Mouse (Mus musculus): ENCODE results near the gene Mmp14. TPM values are rescaled to one million over a fixed set of nuclear protein-coding genes. Genes with fewer than 3 reads are reported as not detected.

Gene Mmp14
- total RNA-seq, 2 experiments from 2014 or later, result 39.1 to 41.0 TPM

DNA sequence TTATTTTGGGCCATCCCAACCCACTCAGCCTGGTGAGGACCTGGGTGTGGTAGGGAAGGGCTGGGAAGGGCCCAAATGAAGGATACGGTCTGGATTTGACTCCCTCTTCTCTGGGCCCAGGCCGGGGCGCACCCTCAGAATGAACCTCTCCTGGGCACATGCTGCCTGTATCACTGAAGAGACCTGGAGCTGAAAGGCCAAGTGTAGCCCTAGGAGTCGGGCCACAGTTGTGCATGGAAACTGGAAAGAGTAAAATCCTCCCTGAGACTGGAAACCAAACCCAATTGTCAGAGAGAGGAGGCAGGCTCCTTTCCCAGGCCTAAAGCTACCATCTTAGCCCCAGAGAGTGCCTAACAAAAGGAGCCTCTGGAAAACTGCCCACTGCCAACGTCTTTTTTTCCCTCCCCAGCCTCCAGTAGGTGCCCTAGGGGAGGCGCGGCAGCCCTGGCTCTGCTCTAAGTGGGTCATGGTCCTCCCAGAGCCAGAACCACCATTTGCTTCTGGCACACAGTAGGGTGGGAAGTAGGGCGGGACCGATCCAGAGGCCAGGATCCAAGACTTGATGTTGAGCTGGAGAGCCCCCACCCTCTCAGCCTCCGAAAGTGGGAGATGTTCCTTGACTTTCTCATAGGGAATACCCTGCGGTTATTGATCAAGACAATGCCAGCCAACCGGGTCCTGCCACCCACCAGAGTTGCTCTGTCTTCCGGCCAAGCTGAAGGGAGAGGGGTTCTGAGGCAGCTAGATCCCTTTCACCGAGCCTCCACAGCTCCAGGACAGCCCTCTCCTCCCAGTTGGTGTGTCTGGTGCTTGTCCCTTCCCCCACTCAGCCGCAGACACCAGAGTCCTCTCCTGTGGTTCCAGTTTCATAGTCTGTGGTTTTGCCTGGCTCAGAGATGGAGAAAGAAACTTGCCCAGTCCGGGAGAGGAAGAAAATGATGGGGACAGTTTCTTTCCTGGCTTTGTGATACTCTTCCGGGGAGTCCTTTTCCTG lies 1.7 kb downstream of the Mmp14 start:
- DNase-seq (ENCODE audit: low spot score in 2 of 2), result peak in 1 of 2 experiments; percentile 63

DNA sequence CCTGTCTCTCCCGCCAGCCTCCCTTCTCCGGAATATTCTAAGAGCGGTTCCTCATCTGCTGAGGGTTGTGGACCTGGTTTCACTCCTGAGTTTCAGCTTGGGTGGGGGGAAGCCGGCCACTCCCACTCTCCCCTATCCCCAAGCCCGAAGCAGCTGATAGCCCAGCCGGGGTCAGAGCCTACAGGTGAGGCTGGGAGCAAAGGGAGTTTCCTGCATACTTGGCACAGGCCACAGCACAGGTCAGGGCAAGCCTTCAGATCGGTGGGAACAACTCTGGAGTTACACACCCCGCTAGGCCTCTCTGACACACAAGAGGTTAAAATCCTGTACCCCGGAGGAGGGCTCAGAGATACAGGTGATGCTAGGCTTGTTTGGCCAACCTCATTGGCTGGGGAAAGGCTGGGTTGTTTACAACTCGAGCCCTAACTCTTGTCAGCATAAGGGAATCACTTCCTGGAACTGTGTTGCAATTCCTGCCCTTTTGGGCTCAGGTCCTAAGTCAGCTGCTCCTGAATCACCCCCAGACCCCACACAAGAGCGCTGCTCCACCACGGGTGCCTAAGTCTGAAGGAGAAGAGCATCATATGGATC lies 2.6 kb downstream of the Mmp14 start:
- DNase-seq (ENCODE audit: low spot score in 2 of 2), result no peak

DNA sequence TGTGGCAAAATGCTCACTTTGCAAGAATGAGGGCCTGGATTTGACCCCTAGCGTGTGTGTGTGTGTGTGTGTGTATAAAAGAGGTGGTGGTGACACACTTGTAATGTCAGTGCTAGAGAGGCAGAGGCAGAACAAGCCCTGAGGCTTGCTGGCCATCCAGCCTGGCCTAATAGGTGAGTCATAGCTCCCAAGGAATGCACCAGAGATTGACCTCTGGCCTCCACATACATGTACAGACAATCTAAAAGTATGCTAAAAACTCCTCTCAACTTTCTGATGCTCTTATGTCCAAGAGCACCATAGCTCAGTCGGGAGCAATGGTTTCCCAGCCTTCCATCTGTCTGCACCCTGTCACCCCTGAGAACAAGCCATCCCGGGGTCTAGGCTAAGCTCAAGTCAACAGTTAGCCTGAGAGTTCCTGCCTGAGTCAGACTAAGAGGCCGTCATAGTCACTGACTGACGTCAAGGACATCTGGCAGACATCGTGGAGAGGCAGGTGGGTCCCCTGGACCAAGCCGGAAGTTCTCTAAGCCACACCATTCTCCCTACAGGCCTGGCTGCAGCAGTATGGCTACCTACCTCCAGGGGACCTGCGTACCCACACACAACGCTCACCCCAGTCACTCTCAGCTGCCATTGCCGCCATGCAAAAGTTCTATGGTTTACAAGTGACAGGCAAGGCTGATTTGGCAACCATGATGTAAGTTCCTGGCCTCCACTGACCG lies 3.9 kb downstream of the Mmp14 start:
- no peak for DNase-seq (ENCODE audit: low spot score in 2 of 2)

DNA sequence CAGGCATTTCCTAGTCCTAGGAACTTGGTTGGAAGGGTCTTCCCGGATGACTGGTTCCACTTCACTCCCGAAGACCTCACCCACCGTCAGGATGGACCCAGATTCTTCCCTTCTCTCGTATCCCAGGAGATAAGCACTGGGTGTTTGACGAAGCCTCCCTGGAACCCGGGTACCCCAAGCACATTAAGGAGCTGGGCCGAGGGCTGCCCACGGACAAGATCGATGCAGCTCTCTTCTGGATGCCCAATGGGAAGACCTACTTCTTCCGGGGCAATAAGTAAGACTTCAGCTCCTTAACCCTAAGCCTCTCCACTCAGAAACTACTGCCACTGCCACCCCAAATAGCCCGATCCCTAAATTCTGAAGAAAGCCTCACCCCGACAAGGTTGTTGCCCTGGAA lies 7.7 kb downstream of the Mmp14 start:
- DNase-seq (ENCODE audit: low spot score in 2 of 2), result no peak

DNA sequence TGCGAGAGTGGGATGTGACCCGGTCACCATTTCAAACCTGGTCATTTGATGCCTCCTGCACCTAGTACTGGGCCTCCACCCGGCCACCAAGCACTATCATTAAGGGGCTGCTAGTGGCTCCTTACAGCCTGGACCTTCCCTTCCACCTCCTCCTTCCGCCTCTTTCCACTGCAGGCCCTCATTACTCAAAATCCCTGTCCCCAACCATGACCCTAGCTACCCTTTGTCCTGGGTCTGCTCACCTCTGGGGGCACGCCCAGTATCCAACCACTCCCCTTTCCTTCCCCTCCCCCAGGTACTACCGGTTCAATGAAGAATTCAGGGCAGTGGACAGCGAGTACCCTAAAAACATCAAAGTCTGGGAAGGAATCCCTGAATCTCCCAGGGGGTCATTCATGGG lies 8.2 kb downstream of the Mmp14 start:
- DNase-seq (ENCODE audit: low spot score in 2 of 2), result no peak

DNA sequence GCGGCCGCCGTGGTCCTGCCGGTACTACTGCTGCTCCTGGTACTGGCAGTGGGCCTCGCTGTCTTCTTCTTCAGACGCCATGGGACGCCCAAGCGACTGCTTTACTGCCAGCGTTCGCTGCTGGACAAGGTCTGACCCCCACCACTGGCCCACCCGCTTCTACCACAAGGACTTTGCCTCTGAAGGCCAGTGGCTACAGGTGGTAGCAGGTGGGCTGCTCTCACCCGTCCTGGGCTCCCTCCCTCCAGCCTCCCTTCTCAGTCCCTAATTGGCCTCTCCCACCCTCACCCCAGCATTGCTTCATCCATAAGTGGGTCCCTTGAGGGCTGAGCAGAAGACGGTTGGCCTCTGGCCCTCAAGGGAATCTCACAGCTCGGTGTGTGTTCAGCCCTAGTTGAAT lies 9.1 kb downstream of the Mmp14 start:
- no peak for DNase-seq (ENCODE audit: low spot score in 2 of 2)

DNA sequence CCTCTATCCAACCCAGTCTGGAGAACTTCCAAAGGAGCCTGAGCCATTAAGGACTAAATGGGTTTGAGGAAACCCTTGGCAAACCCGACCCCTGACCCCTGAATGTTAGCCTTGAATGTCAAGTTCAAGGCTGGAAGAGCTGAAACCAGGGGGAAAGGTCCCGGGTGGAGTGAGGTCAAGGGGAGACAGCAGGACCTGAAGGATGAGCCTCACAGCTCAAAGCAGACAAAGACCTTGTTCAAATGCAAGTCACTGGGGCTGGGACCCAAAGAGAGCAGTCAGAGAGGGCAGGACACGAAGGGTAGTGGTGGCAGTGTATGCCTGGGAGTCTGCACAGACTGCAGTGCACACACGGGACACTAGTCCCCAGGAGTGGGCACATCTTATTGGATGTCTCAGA lies 10.0 kb downstream of the Mmp14 start:
- DNase-seq (ENCODE audit: low spot score in 2 of 2), result no peak

DNA sequence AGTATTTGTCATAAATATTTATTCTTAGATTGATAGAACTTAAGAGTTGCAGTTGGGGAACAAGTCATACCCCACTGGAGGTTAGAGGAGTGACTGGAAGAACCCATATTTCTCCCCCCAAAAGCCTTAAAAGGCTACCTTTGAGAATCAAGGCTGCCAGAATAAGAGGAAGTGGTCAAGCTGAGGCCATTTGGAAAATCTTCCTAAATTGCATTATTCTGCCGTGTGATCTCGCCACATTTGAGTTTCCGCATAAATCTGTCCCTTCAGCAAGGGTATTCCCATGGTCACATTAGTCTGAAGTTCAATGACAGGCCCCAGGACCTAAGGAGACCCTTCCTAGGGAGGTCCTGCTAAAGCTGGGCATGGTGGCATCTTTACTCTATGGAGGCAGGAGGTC lies 11.1 kb downstream of the Mmp14 start:
- no peak for DNase-seq (ENCODE audit: low spot score in 2 of 2)

DNA sequence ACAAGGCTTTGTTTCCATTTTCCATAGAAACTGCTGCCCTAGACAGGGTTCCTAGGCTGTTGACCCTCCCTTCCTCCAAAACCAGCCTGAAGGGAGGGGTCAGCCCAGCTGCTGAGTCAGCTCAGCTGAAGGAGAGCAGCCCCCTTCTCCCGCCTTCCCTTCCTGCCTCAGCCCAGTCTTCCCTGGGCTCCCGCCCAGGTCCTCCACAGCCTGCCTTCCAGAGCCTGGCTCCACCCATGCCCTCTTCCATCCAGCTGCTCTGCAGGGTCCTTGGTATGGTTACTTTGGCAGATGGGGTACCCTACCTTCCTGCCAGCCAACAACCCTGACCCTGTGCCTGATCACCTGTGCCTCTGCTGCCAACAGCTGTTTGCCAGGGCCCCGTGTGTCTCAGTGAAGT lies 11.8 kb downstream of the Mmp14 start:
- DNase-seq (ENCODE audit: low spot score in 2 of 2), result no peak

DNA sequence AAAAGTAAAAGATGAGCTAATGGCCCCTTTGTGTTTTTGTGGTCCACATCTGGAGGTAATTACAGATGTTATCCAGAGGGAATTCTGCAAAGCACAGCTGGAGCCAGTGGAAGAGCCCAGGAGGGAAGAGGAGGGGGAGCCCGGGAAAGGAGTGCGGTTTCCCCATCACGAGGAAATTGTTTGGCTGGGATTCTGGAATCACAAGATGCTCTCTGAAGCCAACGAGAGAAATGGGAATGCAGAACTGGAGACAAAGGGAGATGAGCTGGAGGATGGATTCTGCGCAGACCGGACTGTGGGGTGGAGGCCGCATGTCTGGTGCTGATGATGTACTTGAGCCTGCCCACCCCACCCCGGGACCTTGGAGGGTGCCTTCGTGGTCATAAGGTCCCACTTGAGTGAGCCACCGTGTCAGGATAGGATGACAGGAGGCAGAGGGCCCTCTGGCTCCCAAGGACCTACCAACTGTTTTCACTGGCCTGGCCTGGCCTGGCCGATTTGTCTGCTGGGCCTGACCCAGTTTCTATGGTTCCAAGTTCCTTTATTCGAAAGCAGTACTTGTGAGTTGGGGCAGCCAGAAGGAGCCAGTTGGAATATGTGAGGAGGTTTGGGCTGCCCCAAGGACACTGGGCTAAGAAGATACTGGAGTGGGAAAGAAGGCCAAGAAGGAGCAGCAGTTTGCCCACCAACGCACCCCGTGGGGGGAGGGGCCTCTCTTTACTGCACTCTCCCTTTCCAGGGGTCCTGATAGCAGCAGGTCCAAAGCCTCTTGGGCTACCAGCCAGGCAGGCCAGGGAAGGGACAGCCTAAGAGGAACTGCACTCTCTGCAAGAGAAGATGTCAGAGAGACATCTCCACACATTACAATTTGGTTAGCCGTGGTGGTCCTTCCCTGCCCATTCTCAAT lies 12.6 kb downstream of the Mmp14 start:
- peak in 1 of 2 experiments; percentile 33 for DNase-seq (ENCODE audit: low spot score in 2 of 2)

DNA sequence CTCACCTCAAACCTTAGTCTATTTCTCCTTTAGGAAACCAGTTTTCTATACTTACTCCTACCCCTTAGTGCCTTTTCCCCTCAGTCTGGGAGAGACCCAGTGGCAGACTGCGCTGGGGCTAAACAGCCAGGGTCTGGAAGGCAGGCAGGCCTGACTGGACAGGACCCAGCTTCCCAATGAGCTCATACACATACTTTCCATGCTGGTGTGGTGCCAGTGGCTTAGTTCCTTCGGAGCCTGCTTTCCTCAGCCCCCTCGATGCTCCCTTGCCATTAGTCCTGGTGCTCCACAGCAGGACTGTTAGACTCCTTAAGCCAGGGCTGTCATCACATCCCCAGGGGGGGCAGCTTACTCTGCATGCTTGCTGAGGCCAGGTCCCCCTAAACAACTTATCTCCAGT lies 14.1 kb downstream of the Mmp14 start:
- DNase-seq (ENCODE audit: low spot score in 2 of 2), result no peak

DNA sequence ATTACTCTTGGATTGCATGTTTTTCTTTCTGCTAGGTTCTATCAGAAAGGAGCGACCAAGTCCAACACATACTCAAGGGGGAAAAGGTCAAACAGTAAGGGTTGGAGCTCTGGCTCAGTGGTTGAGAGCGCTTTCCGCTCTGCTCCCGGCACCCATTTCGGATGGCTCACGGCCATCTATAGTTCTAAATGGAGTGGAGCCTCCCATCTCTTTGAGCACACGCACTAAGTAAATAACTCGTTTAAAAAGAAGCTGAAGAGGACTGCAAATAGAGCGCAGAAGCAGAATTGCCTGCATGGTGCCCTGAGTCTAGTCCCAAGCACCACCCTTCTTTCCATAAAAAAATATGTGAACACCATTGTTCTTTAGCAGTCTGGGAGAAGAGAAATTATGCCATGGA lies 22.2 kb downstream of the Mmp14 start:
- DNase-seq (ENCODE audit: low spot score in 2 of 2), result no peak

DNA sequence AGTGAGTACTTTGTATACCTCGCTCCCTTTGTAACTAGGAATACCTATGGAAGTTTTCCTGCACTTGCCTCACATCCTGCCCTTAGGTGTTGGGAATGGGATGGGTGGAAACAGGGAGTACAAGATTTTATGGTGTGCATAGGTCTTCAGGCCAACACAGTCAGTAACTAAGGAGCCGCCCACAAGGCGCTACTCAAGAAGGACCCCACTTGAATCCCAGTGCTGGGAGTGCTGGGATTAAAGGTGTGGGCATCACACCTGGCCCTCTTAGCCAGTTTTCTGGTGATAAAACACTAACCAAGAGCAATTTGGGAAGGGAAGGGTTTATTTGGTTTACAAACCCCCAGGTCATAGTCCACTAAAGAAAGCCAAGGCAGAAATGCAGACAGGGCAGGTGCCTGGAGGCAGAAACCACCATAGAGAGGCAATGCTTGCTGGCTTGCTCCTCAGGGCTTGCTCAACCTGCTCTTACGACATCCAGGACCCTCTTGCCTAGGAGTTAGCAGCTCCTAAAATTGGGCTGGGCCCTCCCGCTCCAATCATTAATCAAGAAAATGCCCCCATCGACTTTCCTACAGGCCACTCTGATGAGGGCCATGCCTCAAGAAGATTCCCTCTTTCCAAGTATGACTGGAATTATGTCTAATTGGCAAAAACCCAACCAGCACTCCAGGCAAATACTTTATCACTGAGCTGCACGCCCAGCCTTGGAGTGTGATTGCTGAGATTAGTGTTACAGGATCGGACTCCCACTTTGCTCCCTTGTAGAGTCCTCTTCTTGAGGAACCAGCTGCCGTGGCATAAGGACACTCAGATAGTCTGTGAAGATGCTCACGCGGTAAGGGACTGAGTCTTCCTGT lies 23.5 kb downstream of the Mmp14 start:
- no peak for DNase-seq (ENCODE audit: low spot score in 2 of 2)

DNA sequence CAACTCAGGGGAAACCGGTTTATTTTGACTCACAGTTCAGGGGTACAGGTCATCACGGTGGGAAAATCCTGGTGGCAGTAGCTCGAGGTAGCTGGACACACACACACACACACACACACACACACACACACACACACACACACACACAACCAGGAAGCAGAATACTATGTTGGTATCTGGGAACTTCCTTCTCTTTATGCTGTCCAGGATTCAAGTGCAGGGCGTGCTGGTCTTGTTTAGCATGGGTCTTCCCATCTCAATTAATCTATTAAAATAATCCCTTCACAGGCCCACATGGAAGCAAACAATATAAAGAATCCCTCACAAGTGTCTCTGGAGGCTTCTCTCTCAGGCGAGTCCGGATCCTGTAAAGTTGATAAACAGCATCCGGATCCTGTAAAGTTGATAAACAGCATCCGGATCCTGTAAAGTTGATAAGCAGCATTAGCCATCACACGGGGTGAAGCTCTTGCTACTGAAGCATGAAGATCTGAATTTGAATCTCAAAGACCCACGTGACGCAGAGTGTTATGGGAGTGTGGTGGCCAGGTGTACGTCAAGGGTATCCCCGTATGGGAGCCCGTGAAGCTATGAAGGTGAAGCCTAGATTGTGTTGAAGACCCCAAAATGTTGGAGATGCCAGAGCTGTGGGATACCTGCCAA lies 26.6 kb downstream of the Mmp14 start:
- DNase-seq (ENCODE audit: low spot score in 2 of 2), result no peak

DNA sequence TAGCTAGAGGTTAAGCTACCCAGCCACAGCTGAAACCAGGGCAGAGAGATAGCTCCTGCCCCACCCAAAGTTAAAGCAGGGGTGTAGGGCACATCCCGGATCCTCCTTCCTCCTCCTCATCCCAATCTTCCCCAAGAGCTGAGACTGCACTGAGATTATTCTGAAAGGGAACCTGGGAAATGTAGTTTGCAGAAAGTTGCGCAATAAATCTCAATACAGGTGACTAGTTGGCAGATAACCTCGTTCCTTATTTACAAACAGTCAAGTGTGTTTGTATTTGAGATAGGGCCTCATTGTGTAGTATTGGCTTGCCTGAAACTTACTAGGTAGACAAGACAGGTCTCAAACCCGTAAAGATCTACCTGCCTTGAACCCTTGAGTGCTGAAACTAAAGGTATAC lies 30.7 kb downstream of the Mmp14 start:
- no peak for DNase-seq (ENCODE audit: low spot score in 2 of 2)

DNA sequence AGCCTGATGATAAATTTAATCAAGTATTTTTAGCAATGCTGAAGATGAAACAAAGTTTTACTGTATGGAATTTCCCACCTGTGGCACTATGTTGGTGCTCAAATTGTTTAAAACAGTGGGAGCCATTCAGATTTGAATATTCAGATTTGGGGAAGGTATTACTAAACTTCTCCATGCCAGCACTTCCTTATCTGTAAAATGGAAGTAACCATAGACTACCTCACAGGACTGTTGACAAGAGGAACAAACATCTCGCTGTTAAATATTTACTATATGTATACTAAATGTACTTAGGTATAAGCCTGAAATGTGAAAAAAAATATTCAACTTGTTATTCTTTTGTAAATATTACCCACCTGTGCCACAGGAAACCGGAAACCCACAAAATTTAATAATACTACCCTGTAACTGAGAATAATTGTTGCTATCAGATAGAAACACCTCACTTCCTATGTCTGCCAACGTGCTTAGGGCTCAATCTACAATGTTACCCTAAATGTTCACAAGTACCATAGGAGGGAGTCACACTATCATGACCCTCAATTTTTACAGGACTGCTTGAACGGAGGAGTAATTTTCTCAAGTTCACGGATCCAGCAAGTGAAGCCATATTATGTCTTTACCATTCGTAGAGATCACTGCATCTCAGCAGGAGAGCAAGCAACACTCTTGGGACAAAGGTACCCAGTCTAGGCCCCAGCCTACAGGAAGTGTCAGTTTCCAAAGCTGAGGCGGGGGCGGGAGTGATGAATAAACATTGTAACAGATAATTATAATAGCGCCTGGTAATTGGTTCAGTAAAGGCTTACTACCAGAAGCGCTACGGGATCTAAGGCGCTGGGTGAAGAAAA lies 31.9 kb downstream of the Mmp14 start:
- DNase-seq (ENCODE audit: low spot score in 2 of 2), result no peak

DNA sequence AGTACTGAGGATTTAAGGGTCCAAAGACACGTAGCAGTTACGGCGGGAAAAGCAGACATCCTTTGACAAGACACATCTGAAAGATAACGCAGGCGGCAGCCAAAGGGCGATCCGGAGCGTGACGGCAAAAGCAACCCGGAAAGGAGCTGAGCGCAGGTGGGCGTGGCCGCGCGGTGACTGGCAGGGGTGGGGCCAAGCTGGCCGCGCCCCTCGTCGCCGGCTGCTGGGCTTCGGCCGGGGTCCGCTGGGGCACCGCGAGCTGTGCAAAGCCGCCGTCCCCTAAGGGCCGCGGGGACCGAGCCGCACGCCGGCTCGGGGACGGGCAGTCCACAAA lies 32.5 kb downstream of the Mmp14 start, which contains the start of gene Lrp10:
Lrp10 (plus strand) TSS at position 179 of the 334 bp plus-strand sequence.
- peak; percentile 82 to 87 for DNase-seq (ENCODE audit: low spot score in 2 of 2)

DNA sequence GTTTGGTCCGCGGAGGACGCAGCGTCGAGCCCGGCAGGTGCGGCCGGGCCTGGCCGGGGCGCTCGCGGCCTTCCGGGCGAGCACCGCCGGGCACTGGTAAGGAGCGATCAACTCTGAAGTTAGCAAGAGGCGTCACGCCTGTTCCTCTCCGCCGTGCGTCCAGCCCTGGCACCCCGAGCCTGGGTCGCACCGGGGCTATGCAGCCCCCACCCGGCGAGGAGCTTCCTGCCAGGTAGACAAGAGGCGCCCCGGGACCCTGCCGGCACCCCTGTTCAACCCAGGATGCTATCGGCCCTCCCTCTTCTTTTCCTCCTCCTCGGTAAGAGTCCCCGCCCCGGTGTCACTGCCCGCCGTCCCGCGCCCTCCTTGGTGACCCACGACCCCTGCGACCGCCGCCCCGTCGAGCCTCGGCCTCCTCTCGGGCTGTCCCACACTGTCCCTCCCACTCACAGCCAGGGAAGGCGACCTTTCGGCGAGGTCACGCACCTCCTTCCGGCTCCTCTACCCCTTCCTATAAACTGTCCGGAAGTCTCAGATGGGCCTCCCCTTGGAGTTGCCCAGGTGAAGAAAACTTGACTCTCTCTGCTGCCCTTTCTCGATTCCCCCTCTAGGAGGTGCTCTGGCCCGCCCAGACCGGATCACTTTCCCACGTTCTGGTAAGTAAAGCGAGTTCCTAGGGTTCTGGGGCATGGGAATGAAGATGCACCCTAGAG lies 33.0 kb downstream of the Mmp14 start:
- peak; percentile 54 to 61 for DNase-seq (ENCODE audit: low spot score in 2 of 2)
